Mouse (Mus musculus) stomach, embryonic 14.5 days (tissue): ENCODE data around the gene Ccdc175. TPM values are rescaled to one million over a fixed set of nuclear protein-coding genes. Genes with fewer than 3 reads are reported as not detected.
A peak's percentile ranks its signal among the peaks of the same experiment; 100 is the strongest.

Experiments
- ATAC-seq: fragments of 200-750 bp; cut with Nextera tagmentation; 2 replicates; pipeline ENCODE4 v1.8.0; 2017; ENCODE audit warnings: low read depth, moderate TSS enrichment; ENCODE audit not compliant: insufficient number of reproducible peaks, insufficient read depth, low FRiP score
- H3K27ac ChIP-seq: fragments of 300-500 bp; sonication (generic); 2 replicates; pipeline ENCODE4 v1.5.1; 2014; ENCODE audit warnings: mild to moderate bottlenecking, low read length, moderate library complexity, mixed read lengths
- H3K27me3 ChIP-seq: fragments of 300-500 bp; sonication (generic); 2 replicates; pipeline ENCODE4 v1.6.1; 2014; ENCODE audit warnings: low read length, control low read depth, mixed read lengths; ENCODE audit not compliant: control insufficient read depth, insufficient read depth
- H3K36me3 ChIP-seq: fragments of 300-500 bp; sonication (generic); 2 replicates; pipeline ENCODE4 v1.6.1; 2014; ENCODE audit warnings: mild to moderate bottlenecking, control low read depth, low read length, moderate library complexity, mixed read lengths; ENCODE audit not compliant: control insufficient read depth, insufficient read depth
- H3K4me1 ChIP-seq: fragments of 300-500 bp; sonication (generic); 2 replicates; pipeline ENCODE4 v1.6.1; 2014; ENCODE audit warnings: low read length, control low read depth, mixed read lengths; ENCODE audit not compliant: control insufficient read depth, insufficient read depth
- H3K4me2 ChIP-seq: fragments of 300-500 bp; sonication (generic); replicated peaks from 2 replicates; pipeline ENCODE4 v1.6.1; 2014; ENCODE audit warnings: low read depth, low read length, control low read depth
- H3K4me3 ChIP-seq: fragments of 300-500 bp; sonication (generic); 2 replicates; pipeline ENCODE4 v1.5.1; 2014; ENCODE audit warnings: low read depth, low read length, control low read depth
- H3K9ac ChIP-seq: fragments of 300-500 bp; sonication (generic); replicated peaks from 2 replicates; pipeline ENCODE4 v1.6.1; 2014; ENCODE audit warnings: low read depth, mild to moderate bottlenecking, control low read depth, low read length, moderate library complexity, mixed read lengths
- H3K9me3 ChIP-seq: fragments of 300-500 bp; sonication (generic); 2 replicates; pipeline ENCODE4 v1.6.1; 2016; ENCODE audit warnings: low read depth, low read length, control low read depth; ENCODE audit not compliant: control insufficient read depth
- WGBS: fragments of 180-500 bp; shearing (Covaris S2); extraction: QIAGEN DNeasy Blood & Tissue Kit; methylation state at CpG from one replicate; pipeline ENCODE4 v1.1.7; 2014; 5-methylcytosine and 5-hydroxymethylcytosine counted together
- polyA plus RNA-seq: library from polyadenylated mRNA; unstranded; fragments of >200 nt; fragmentation: Nextera tagmentation; extraction: Ambion mirVana; gene quantifications from 2 replicates; pipeline ENCODE4 v1.2.1, GENCODE M21; 2014

Ccdc175 gene
- polyA plus RNA-seq, 1 experiment from 2014 or later, result not detected

GRCm38 (mm10) chr12:72085329-72086165 is 99.3 kb downstream of the Ccdc175 start, which contains the start of the genes L3hypdh and Jkamp:
L3hypdh (minus strand) TSS chr12:72085439.
Jkamp (plus strand) TSS chr12:72085589.
- peak within 1 kb of the TSS; percentile 95 for H3K27ac ChIP-seq
- H3K4me1 ChIP-seq, result peaks cover 5% of the 10 kb centered on the region
- H3K9me3 ChIP-seq, result no peaks in the 10 kb centered on the region
- peak within 1 kb of the TSS; percentile 89 for H3K4me2 ChIP-seq
- H3K36me3 ChIP-seq, result peaks cover 6% of the 10 kb centered on the region
- ATAC-seq, result peak; percentile 97
- no peaks in the 10 kb centered on the region for H3K27me3 ChIP-seq
- under 1% methylated on average over 57 of the region's 60 CpGs for WGBS
- H3K9ac ChIP-seq, result peak within 1 kb of the TSS; percentile 79
- H3K4me3 ChIP-seq, result peak within 1 kb of the TSS; percentile 69

GRCm38 (mm10) chr12:72085024-72085328 is 99.9 kb downstream of the Ccdc175 start:
- Histone ChIP-seq H3K36me3 (peaks cover 2% of the 10 kb centered on the region; the same call in 1 of the 2 replicates), H3K9me3 (no peaks in the 10 kb centered on the region), H3K4me1 (peaks cover 5% of the 10 kb centered on the region), H3K4me3 (peak overlapping the region; percentile 69), H3K4me2 (peak overlapping the region; percentile 89), H3K27ac (peak overlapping the region; percentile 64), H3K9ac (peak overlapping the region; percentile 61), H3K27me3 (no peaks in the 10 kb centered on the region)
- under 1% methylated on average over 31 of the region's 31 CpGs for WGBS
- no peak for ATAC-seq

DNA sequence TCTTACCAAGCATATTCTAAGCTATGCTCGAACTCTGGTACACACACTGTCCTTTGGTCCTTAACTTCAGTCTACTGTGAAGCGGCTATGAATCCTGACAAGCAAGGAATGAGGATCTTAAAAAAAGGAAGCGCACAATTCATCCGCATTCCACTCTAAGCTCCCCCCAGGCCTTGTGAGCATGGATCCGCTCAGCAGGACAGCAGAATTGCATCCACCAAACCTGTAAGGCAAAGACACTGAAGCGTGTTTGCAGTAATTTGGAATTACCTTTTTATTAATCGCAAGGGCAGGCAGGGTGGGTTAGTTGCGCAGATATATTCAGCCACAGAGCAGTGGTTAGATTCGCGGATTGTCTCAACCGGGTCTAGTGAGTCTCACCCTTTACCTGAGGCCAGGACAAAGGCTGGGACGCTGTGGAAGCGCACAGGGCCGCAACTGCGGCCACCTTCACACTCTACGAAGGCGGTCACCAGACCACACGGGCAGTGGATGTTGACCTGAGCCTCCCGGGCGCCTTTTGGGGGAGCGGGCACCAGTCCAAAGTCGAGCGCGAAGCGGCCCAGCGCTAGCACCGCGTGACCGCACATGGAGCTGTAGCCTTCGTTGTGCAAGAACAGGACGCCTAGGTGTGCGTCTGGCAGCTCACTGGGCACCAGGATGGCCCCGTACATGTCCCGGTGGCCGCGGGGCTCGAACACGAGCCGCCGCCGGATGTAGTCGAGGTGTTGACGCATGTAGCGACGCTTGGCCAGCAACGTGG is 100.4 kb downstream of the Ccdc175 start:
- no peaks in the 10 kb centered on the region for H3K9me3 ChIP-seq
- WGBS, result 3% methylated on average over 46 of the region's 46 CpGs
- peak overlapping the region; percentile 64 for H3K27ac ChIP-seq
- peaks cover 5% of the 10 kb centered on the region for H3K4me1 ChIP-seq
- H3K9ac ChIP-seq, result peak overlapping the region; percentile 61
- no peaks in the 10 kb centered on the region for H3K27me3 ChIP-seq
- peak; percentile 2; the same call in 1 of the 2 replicates for ATAC-seq
- H3K36me3 ChIP-seq, result no peaks in the 10 kb centered on the region
- H3K4me3 ChIP-seq, result peak overlapping the region; percentile 69
- peak overlapping the region; percentile 89 for H3K4me2 ChIP-seq

- Histone ChIP-seq H3K4me1 (peaks cover 5% of the 10 kb centered on the region), H3K27ac (no peak overlapping the region), H3K4me2 (no peak overlapping the region), H3K9ac (no peak overlapping the region), H3K27me3 (no peaks in the 10 kb centered on the region), H3K9me3 (no peaks in the 10 kb centered on the region), H3K4me3 (no peak overlapping the region), H3K36me3 (no peaks in the 10 kb centered on the region)
- 84% methylated on average over 9 of the region's 9 CpGs for WGBS
- no peak for ATAC-seq
Observed at GRCm38 (mm10) chr12:72083265-72083664, 101.6 kb downstream of the Ccdc175 start.

GRCm38 (mm10) chr12:72082370-72082769 is 102.5 kb downstream of the Ccdc175 start:
- no peak overlapping the region for H3K4me3 ChIP-seq

DNA sequence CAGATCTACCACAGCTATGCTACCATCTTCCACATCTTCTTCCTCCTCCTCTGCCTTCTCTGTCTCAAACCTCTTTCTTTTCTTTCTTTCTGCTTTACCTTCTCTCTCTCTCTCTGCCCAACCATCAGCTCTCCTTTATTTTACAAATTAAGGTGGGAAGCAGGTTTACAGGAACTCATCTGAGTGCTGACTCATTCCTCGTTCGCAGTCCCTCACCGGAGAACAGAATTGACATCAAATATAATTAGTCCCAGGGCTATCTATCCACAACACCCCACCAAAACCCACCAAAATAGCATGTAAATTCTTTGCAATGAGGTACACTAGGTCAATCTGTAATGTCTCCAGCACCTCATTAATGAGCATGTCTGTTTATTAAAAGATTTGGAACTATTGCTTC is 102.9 kb downstream of the Ccdc175 start:
- H3K9ac ChIP-seq, result no peak overlapping the region
- 65% methylated on average over 3 of the region's 3 CpGs for WGBS
- no peak overlapping the region for H3K27ac ChIP-seq
- H3K4me2 ChIP-seq, result no peak overlapping the region
- ATAC-seq, result no peak
- H3K36me3 ChIP-seq, result no peaks in the 10 kb centered on the region
- no peak overlapping the region for H3K4me3 ChIP-seq
- no peaks in the 10 kb centered on the region for H3K27me3 ChIP-seq
- no peaks in the 10 kb centered on the region for H3K9me3 ChIP-seq
- no peaks in the 10 kb centered on the region for H3K4me1 ChIP-seq

More at GRCm38 (mm10) chr12:72082370-72082769, 102.5 kb downstream of the Ccdc175 start:
- H3K4me1 ChIP-seq, result peaks cover 2% of the 10 kb centered on the region
- no peaks in the 10 kb centered on the region for H3K36me3 ChIP-seq
- no peak overlapping the region for H3K27ac ChIP-seq
- H3K4me2 ChIP-seq, result peak overlapping the region; percentile 24; the same call in 1 of the 2 replicates
- ATAC-seq, result no peak
- no peaks in the 10 kb centered on the region for H3K27me3 ChIP-seq
- no peaks in the 10 kb centered on the region for H3K9me3 ChIP-seq
- 31% methylated on average over 18 of the region's 18 CpGs for WGBS
- H3K9ac ChIP-seq, result no peak overlapping the region

DNA sequence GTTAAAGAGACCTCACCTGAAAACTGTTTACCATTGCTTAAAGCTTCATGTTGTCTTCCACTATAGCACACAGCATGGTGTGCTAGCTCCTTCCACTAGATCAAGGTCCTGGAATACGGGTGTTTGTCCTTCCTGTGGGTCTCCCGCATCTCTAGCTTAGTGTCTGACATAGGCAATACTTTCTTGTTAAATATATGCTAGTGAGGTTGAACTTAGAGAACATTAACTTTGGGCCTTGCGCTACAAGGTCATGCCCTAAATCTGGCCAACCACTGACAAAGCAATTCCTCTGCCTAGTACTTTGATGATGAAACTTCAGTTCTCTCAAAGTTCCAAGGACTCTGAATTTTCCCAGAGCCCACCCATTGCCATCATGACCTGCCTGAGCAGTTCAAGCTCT is 106.6 kb downstream of the Ccdc175 start:
- Histone ChIP-seq H3K9ac (no peak overlapping the region), H3K4me3 (no peak overlapping the region), H3K27ac (no peak overlapping the region), H3K4me2 (no peak overlapping the region), H3K27me3 (no peaks in the 10 kb centered on the region), H3K9me3 (no peaks in the 10 kb centered on the region), H3K36me3 (no peaks in the 10 kb centered on the region), H3K4me1 (no peaks in the 10 kb centered on the region)
- 83% methylated on average over 3 of the region's 3 CpGs for WGBS
- ATAC-seq, result no peak

GRCm38 (mm10) chr12:72070327-72071269 is 114.2 kb downstream of the Ccdc175 start, which contains the start of gene Gpr135:
Gpr135 (minus strand) TSS chr12:72071125.
- Histone ChIP-seq H3K4me3 (peak within 1 kb of the TSS; percentile 62), H3K4me1 (no peaks in the 10 kb centered on the region), H3K4me2 (peak within 1 kb of the TSS; percentile 97), H3K9ac (peak within 1 kb of the TSS; percentile 34), H3K36me3 (no peaks in the 10 kb centered on the region), H3K27ac (no peak within 1 kb of the TSS), H3K27me3 (no peaks in the 10 kb centered on the region; the same call in 1 of the 2 replicates), H3K9me3 (no peaks in the 10 kb centered on the region)
- peak; percentile 81 for ATAC-seq
- WGBS, result under 1% methylated on average over 90 of the region's 94 CpGs
